Comparison of ENCODE assay signal across 8 mouse cellular contexts in the genomic region with DNA sequence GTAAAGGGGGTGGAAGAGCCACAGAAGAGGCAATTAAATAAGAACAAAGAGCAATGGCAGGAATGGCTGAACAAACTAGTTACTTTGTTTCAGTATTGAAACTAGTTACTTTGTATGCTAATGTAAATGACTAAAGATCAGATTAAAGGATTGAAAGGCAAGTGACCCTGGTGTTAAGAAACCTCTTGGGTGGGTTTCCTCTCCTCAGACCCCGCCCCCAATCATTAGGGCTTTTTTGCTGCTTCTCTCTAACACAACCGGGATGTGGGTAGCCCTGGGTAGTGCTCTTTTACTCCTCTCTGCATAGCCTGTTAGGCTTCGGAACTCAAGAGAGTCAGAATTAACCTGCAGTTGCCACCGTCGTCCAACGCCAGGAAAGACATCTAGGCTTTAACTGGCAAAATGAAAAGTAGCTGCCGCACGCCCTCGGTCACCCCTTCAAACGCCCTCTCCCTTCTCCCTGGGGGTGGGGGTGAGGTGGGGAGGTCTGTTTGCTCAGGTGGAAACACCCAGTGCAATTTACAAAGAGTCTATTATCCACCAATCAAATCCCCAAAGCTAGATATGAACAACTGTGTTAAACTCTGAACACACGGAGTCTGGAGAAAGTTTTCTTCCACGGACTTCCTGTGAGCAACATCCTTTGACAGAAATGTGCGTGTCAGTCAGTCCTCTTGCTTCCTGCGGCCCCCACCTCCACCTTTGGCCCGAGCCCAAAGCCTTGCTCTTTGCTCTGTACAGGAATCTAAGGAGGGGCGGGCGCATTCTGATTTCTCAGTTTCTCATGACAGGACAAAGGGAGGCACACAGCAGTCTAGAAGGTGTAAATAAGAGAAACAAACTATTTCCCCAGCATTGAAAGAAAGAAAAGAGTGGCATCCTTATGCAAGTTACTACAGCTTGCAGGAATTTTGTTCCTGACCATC. TPM values are rescaled to one million over a fixed set of nuclear protein-coding genes. Genes with fewer than 3 reads are reported as not detected.
DNase-seq lines count a peak whose midpoint lies in the region; ATAC-seq and TF ChIP-seq lines count a peak whose summit lies in the region.

No protein-coding gene starts in this region.

- H3K4me1 ChIP-seq in liver, embryonic 14.5 days (replicated peaks; ENCODE audit: control insufficient read depth in 2 of 2, insufficient read depth in 2 of 2, low read length in 1 of 2): peaks cover 0 to 4% of the 10 kb centered on the region in 2 experiments; a peak in 1 of 4 replicates

- TF ChIP-seq CTCF in liver, embryonic 14.5 days (IDR thresholded peaks at IDR 0.05; ENCODE audit: low read depth): no peak

- H3K4me3 ChIP-seq in liver, embryonic 14.5 days (ENCODE audit: insufficient read depth in 1 of 2, low read depth in 2 of 2, low read length in 2 of 2): peak overlapping the region; percentile 63 to 76

- no peaks in the 10 kb centered on the region for H3K27me3 ChIP-seq in liver, embryonic 14.5 days (ENCODE audit: control insufficient read depth, insufficient read depth, low read length)

- no peak for TF ChIP-seq EP300 in liver, embryonic 14.5 days (IDR thresholded peaks at IDR 0.05; ENCODE audit: low read depth)

- H3K9ac ChIP-seq in liver, embryonic 14.5 days (replicated peaks): peak overlapping the region; percentile 37

- DNase-seq in left cerebral cortex, postnatal 4 days: peak; percentile 14
- no peak for DNase-seq in left cerebral cortex, postnatal 14 days (ENCODE audit: low spot score in 2 of 2)
- peak; percentile 57 to 61 for DNase-seq in cerebellum, postnatal 10 days
- DNase-seq in gastrocnemius, postnatal 14 days: peak; percentile 59
- DNase-seq in induced T-regulatory cell, adult 2 months (ENCODE audit: low read depth): peak; percentile 77
- DNase-seq in liver, embryonic 14.5 days (ENCODE audit: low read depth in 3 of 3, low spot score in 3 of 3): no peak
- peak; percentile 30 for DNase-seq in neural tube, embryonic 10.5 days (ENCODE audit: extremely low spot score, low spot score)
- DNase-seq in thymus, postnatal 25 days: peak; percentile 68

- intact Hi-C loops in left cerebral cortex, postnatal 4 days (cut with DNase I): no loop called here
- intact Hi-C loops in left cerebral cortex, postnatal 14 days (cut with DNase I): no loop called here
- intact Hi-C loops in gastrocnemius, postnatal 14 days (cut with DNase I; ENCODE audit: low total_unique reads): no loop called here

- no peaks in the 10 kb centered on the region for H3K9me3 ChIP-seq in liver, embryonic 14.5 days (ENCODE audit: control insufficient read depth, low read length)

- H3K36me3 ChIP-seq in liver, embryonic 14.5 days (replicated peaks; ENCODE audit: control insufficient read depth, insufficient read depth, low read depth): no peaks in the 10 kb centered on the region

- peak overlapping the region; percentile 77 for H3K4me2 ChIP-seq in liver, embryonic 14.5 days (ENCODE audit: low read depth)

- 0 out of 2 replicates have a peak, but pooled peaks have one; percentile 41 for ATAC-seq in liver, embryonic 14.5 days (ENCODE audit: insufficient read depth)

- no peak overlapping the region for H3K27ac ChIP-seq in liver, embryonic 14.5 days

- WGBS in liver, embryonic 14.5 days (ENCODE audit: insufficient replicate concordance): 3% methylated on average over 17 of the region's 17 CpGs

RNA-seq across cellular contexts. Expression of a gene that starts 0.9 kb away (rescaled TPM):
- total RNA-seq in left cerebral cortex, postnatal 4 days (2021): 1 to 10 TPM; 3.3 to 4.0 TPM
- total RNA-seq in left cerebral cortex, postnatal 14 days (2021): 1 to 10 TPM; 3.1 to 5.1 TPM
- total RNA-seq in gastrocnemius, postnatal 14 days (2021): 1 to 10 TPM; 3.2 to 4.2 TPM
- 1.8 and 3.1 TPM in 2 replicates for polyA plus RNA-seq in liver, embryonic 14.5 days (2012; rRNA removed)
- 2.4 and 2.5 TPM in 2 replicates for polyA plus RNA-seq in liver, embryonic 14.5 days (2014; fragmentation: Nextera tagmentation; extraction: Ambion mirVana)

RNA-seq across cellular contexts. Expression of a gene that starts 30.6 kb away (rescaled TPM):
- total RNA-seq in left cerebral cortex, postnatal 4 days (2021): 10 to 100 TPM in 1 of 2 experiments, 1 to 10 TPM in 1; 9.0 to 19.4 TPM
- 10 to 100 TPM; 10.5 to 11.6 TPM for total RNA-seq in left cerebral cortex, postnatal 14 days (2021)
- 10 to 100 TPM; 38.9 to 45.9 TPM for total RNA-seq in gastrocnemius, postnatal 14 days (2021)
- polyA plus RNA-seq in liver, embryonic 14.5 days (2012; rRNA removed): 1.9 and 3.2 TPM in 2 replicates
- polyA plus RNA-seq in liver, embryonic 14.5 days (2014; fragmentation: Nextera tagmentation; extraction: Ambion mirVana): 20.6 and 24.4 TPM in 2 replicates

RNA-seq across cellular contexts. Expression of a gene that starts 30.9 kb away (rescaled TPM):
- total RNA-seq in left cerebral cortex, postnatal 4 days (2021): 10 to 100 TPM; 22.3 to 24.3 TPM
- 10 to 100 TPM; 16.6 to 18.5 TPM for total RNA-seq in left cerebral cortex, postnatal 14 days (2021)
- 10 to 100 TPM in 1 of 2 experiments, 1 to 10 TPM in 1; 9.0 to 10.7 TPM for total RNA-seq in gastrocnemius, postnatal 14 days (2021)
- polyA plus RNA-seq in liver, embryonic 14.5 days (2012; rRNA removed): 4.0 and 7.0 TPM in 2 replicates
- 11.7 and 13.1 TPM in 2 replicates for polyA plus RNA-seq in liver, embryonic 14.5 days (2014; fragmentation: Nextera tagmentation; extraction: Ambion mirVana)

RNA-seq across cellular contexts. Expression of a gene that starts 40.5 kb away (rescaled TPM):
- 100 to 1,000 TPM; 159 to 164 TPM for total RNA-seq in left cerebral cortex, postnatal 4 days (2021)
- total RNA-seq in left cerebral cortex, postnatal 14 days (2021): 100 to 1,000 TPM; 207 to 219 TPM
- total RNA-seq in gastrocnemius, postnatal 14 days (2021): 100 to 1,000 TPM; 230 to 264 TPM
- 56.4 and 62.1 TPM in 2 replicates for polyA plus RNA-seq in liver, embryonic 14.5 days (2012; rRNA removed)
- polyA plus RNA-seq in liver, embryonic 14.5 days (2014; fragmentation: Nextera tagmentation; extraction: Ambion mirVana): 161 TPM in 2 replicates

Comparison
In these comparisons a context has a peak if more than half of its experiments do, and no peak if none do; other contexts are left out.
1. DNase-seq: peak in left cerebral cortex, postnatal 4 days (single experiment), cerebellum, postnatal 10 days (2 of 2), gastrocnemius, postnatal 14 days (single experiment), induced T-regulatory cell, adult 2 months (single experiment), neural tube, embryonic 10.5 days (single experiment) and thymus, postnatal 25 days (single experiment); none in left cerebral cortex, postnatal 14 days (0 of 2) and liver, embryonic 14.5 days (0 of 3).